Mouse (Mus musculus): ENCODE measurements at regions not wholly inside any gene's neighbourhood (a gene's known extent, or its start where the extent isn't known, plus 50 kb on each side); places are given as distances from the start of the nearest gene placed in this dataset.

DNA sequence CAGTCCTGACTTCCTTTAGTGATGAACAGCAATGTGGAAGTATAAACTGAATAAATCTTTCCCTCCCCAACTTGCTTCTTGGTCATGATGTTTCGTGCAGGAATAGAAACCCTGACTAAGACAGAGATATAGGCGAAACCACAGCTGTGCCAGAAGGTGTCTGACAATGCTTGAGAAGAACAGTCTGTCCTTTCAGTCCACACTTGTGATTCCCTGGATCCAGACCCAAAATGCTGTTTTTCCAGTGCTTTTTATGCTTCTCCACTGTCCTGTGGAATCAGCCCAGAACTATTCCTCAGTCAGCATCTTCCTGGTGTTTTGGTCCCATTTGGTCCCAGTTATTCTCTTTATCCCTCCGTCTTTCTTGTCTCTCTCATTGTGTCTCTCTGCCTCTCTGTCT lies 723.6 kb downstream of the Adcyap1 start:
- no peaks in the 10 kb centered on the region for H3K36me3 ChIP-seq (replicated peaks in 1 of 2; ENCODE audit: control insufficient read depth in 1 of 2, insufficient read depth in 1 of 2, low read length in 1 of 2)
- H3K4me3 ChIP-seq (replicated peaks in 1 of 3; ENCODE audit: low read depth in 2 of 3, low read length in 2 of 3, poor library complexity in 1 of 3): no peak overlapping the region
- H3K27ac ChIP-seq (ENCODE audit: insufficient read depth, low read depth): no peak overlapping the region
- H3K9ac ChIP-seq (ENCODE audit: insufficient read depth, low read depth): no peak overlapping the region
- dilution Hi-C loops (cut with MboI; ENCODE audit: extremely low pct_ligation_motif_present, extremely low pct_unique_long_range_greater_than_20kb, low sequenced_read_pairs): no loop called here
- H3K4me1 ChIP-seq (ENCODE audit: control insufficient read depth in 1 of 2, insufficient read depth in 2 of 2): no peaks in the 10 kb centered on the region
- in situ Hi-C loops (cut with MboI; ENCODE audit: low pct_ligation_motif_present, low pct_unique_long_range_greater_than_20kb, low sequenced_read_pairs): no loop called here
- no peak overlapping the region for H3K4me2 ChIP-seq (ENCODE audit: insufficient read depth, low read depth, poor library complexity, severe bottlenecking)
- TF ChIP-seq ZKSCAN1 (IDR thresholded peaks at IDR 0.05; ENCODE audit: borderline replicate concordance, low read depth, low read length): no peak
- H3K27me3 ChIP-seq (replicated peaks): no peaks in the 10 kb centered on the region
- DNase-seq (ENCODE audit: extremely low read depth): no peak
- H3K79me2 ChIP-seq (replicated peaks; ENCODE audit: control insufficient read depth, extremely low read depth, insufficient read depth, poor library complexity, severe bottlenecking): no peaks in the 10 kb centered on the region
- H3K9me3 ChIP-seq (replicated peaks; ENCODE audit: low read length): peaks cover 8% of the 10 kb centered on the region

DNA sequence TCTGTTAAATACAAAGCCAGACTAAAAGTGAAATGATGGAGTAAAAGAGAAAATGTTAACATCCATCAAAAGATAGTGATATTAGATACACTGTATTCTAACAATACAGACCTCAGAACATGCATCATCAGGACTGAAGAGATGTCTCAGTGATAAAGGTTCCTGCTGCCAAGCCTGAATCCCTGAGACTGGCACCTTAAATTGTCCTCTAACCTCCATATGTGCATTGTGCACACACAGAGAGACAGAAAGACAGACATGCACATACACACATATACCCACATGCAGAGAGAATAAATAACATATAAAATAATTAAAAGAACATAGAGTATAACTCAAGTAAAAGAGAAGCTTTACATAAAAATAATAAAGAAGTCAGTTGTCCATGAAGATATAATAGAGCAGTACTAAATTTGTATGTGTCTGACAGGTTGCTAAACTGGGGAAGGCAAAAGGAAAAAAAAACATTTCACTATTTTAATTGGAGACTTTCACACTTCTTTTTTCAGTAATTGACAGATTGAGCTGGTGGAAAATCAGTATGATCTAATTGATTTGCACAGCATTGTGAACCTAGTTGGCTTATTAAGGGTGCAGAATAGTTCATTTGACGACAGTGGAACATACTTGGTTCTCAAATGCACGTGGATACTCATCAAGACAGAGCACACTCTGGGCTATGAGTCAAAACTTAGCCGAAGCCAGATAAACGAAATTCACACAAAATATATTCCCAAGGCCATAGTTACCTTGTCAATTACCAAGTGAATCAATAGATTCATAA lies 725.6 kb downstream of the Adcyap1 start:
- in situ Hi-C loops (cut with MboI; ENCODE audit: low pct_ligation_motif_present, low pct_unique_long_range_greater_than_20kb, low sequenced_read_pairs): no loop called here
- TF ChIP-seq GABPA (IDR thresholded peaks at IDR 0.05; ENCODE audit: insufficient replicate concordance, low read depth, low read length): no peak
- TF ChIP-seq MAX (IDR thresholded peaks at IDR 0.05; ENCODE audit: low read length): no peak
- no peak for TF ChIP-seq ZC3H11A (IDR thresholded peaks at IDR 0.05; ENCODE audit: low read depth, low read length)
- no peak for TF ChIP-seq MAFK (IDR thresholded peaks at IDR 0.05; ENCODE audit: insufficient replicate concordance, low read length)
- TF ChIP-seq ETS1 (conservative IDR thresholded peaks at IDR 0.05; ENCODE audit: low read depth, low read length): no peak
- TF ChIP-seq HCFC1 (IDR thresholded peaks at IDR 0.05; ENCODE audit: low read depth, low read length): no peak
- no peak for TF ChIP-seq JUN (IDR thresholded peaks at IDR 0.05; ENCODE audit: insufficient read depth, low read depth, low read length)
- no peak for TF ChIP-seq TBP (conservative IDR thresholded peaks at IDR 0.05; ENCODE audit: low read depth, low read length)
- no peak for TF ChIP-seq RAD21 (IDR thresholded peaks at IDR 0.05; ENCODE audit: low read depth, low read length)
- TF ChIP-seq MAZ (IDR thresholded peaks at IDR 0.05; ENCODE audit: low read depth, low read length): no peak
- TF ChIP-seq PAX5 (IDR thresholded peaks at IDR 0.05; ENCODE audit: low read length): no peak

More for the DNA sequence above, 725.6 kb downstream of the Adcyap1 start:
- no peak overlapping the region for H3K27ac ChIP-seq (ENCODE audit: insufficient read depth, low read depth)
- H3K4me3 ChIP-seq (replicated peaks in 1 of 3; ENCODE audit: low read depth in 2 of 3, low read length in 2 of 3, poor library complexity in 1 of 3): no peak overlapping the region
- H3K4me2 ChIP-seq (ENCODE audit: insufficient read depth, low read depth, poor library complexity, severe bottlenecking): no peak overlapping the region
- peaks cover 4% of the 10 kb centered on the region for H3K9me3 ChIP-seq (replicated peaks; ENCODE audit: low read length)
- no peaks in the 10 kb centered on the region for H3K27me3 ChIP-seq (replicated peaks)
- H3K9ac ChIP-seq (ENCODE audit: insufficient read depth, low read depth): no peak overlapping the region
- H3K79me2 ChIP-seq (replicated peaks; ENCODE audit: control insufficient read depth, extremely low read depth, insufficient read depth, poor library complexity, severe bottlenecking): no peaks in the 10 kb centered on the region
- H3K4me1 ChIP-seq (ENCODE audit: control insufficient read depth in 1 of 2, insufficient read depth in 2 of 2): no peaks in the 10 kb centered on the region
- H3K36me3 ChIP-seq (replicated peaks in 1 of 2; ENCODE audit: control insufficient read depth in 1 of 2, insufficient read depth in 1 of 2, low read length in 1 of 2): no peaks in the 10 kb centered on the region
- dilution Hi-C loops (cut with MboI; ENCODE audit: extremely low pct_ligation_motif_present, extremely low pct_unique_long_range_greater_than_20kb, low sequenced_read_pairs): no loop called here
- DNase-seq (ENCODE audit: extremely low read depth): no peak
